ENCODE assay signal across 7 mouse cellular contexts in the genomic region with DNA sequence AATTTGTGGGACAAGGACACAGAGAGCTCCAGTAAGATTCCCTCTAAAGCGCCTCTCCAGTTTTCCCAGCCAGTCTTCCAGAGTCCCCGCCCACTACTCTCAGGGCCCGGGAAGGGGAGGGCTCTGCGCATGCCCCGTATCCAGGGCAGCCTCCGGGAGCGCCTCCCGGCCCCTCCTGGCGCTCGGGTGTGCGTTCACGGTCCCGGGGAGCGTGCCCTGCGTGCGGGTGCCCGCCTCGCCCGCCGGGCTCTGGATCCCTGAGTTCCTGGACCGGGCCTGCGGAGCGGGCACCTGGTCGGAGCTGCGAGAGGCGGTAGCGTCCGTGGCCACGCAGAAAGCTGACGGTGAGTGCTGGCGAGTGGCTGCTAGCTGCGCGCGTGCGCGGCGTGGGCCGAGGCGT. TPM values are rescaled to one million over a fixed set of nuclear protein-coding genes. Genes with fewer than 3 reads are reported as not detected.
DNase-seq lines count a peak whose midpoint lies in the region; ATAC-seq and TF ChIP-seq lines count a peak whose summit lies in the region.

A gene (plus strand): TSS at position 155 of the 400 bp plus-strand sequence.

- peak; percentile 82 to 91 for DNase-seq in adrenal gland, postnatal 4 days (ENCODE audit: low spot score in 2 of 2)
- DNase-seq in heart, adult 2 months = peak; percentile 94 to 96
- DNase-seq in kidney, adult 9 months = peak; percentile 96
- DNase-seq in spleen, postnatal 14 days (ENCODE audit: low spot score in 2 of 2) = peak; percentile 12 to 31

- H3K9me3 ChIP-seq in embryonic facial prominence, embryonic 12.5 days = no peaks in the 10 kb centered on the region
- no peaks in the 10 kb centered on the region for H3K9me3 ChIP-seq in limb, embryonic 12.5 days
- H3K9me3 ChIP-seq in midbrain, embryonic 13.5 days = no peaks in the 10 kb centered on the region

- peak within 1 kb of the TSS; percentile 92 for H3K4me3 ChIP-seq in embryonic facial prominence, embryonic 12.5 days
- peak within 1 kb of the TSS; percentile 84 for H3K4me3 ChIP-seq in heart, adult 2 months
- H3K4me3 ChIP-seq in limb, embryonic 12.5 days (replicated peaks) = peak within 1 kb of the TSS; percentile 91
- H3K4me3 ChIP-seq in midbrain, embryonic 13.5 days (replicated peaks) = peak within 1 kb of the TSS; percentile 93

- H3K27me3 ChIP-seq in embryonic facial prominence, embryonic 12.5 days = no peaks in the 10 kb centered on the region
- no peaks in the 10 kb centered on the region for H3K27me3 ChIP-seq in heart, adult 2 months (ENCODE audit: control insufficient read depth, insufficient read depth, low read length)
- no peaks in the 10 kb centered on the region for H3K27me3 ChIP-seq in limb, embryonic 12.5 days
- no peaks in the 10 kb centered on the region for H3K27me3 ChIP-seq in midbrain, embryonic 13.5 days

- no peak for TF ChIP-seq CTCF in heart, adult 2 months (IDR thresholded peaks at IDR 0.05)

- TF ChIP-seq POLR2A in heart, adult 2 months (IDR thresholded peaks at IDR 0.05; ENCODE audit: insufficient read depth, low read depth, low read length) = peak; percentile 64

- H3K4me2 ChIP-seq in embryonic facial prominence, embryonic 12.5 days (replicated peaks) = peak within 1 kb of the TSS; percentile 57
- H3K4me2 ChIP-seq in limb, embryonic 12.5 days = peak within 1 kb of the TSS; percentile 73
- peak within 1 kb of the TSS; percentile 79 for H3K4me2 ChIP-seq in midbrain, embryonic 13.5 days (replicated peaks)

- intact Hi-C loops in heart, adult 2 months (cut with DNase I) = loop anchor here (2.0 to 5.0 kb wide), 2 partner anchors 24 to 39 kb away; no protein-coding TSS in a partner anchor

- H3K27ac ChIP-seq in embryonic facial prominence, embryonic 12.5 days = peak within 1 kb of the TSS; percentile 93
- H3K27ac ChIP-seq in heart, adult 2 months = peak within 1 kb of the TSS; percentile 96
- peak within 1 kb of the TSS; percentile 96 for H3K27ac ChIP-seq in limb, embryonic 12.5 days
- H3K27ac ChIP-seq in midbrain, embryonic 13.5 days = peak within 1 kb of the TSS; percentile 87

- H3K4me1 ChIP-seq in embryonic facial prominence, embryonic 12.5 days = peaks cover 13% of the 10 kb centered on the region; the same call in 1 of the 2 replicates
- H3K4me1 ChIP-seq in heart, adult 2 months (ENCODE audit: control insufficient read depth, insufficient read depth, low read length) = peaks cover 2% of the 10 kb centered on the region
- H3K4me1 ChIP-seq in limb, embryonic 12.5 days (replicated peaks) = peaks cover 20% of the 10 kb centered on the region
- H3K4me1 ChIP-seq in midbrain, embryonic 13.5 days (replicated peaks) = peaks cover 27% of the 10 kb centered on the region

- no peaks in the 10 kb centered on the region for H3K36me3 ChIP-seq in embryonic facial prominence, embryonic 12.5 days
- H3K36me3 ChIP-seq in heart, adult 2 months (ENCODE audit: control insufficient read depth, insufficient read depth, low read length) = peaks cover 5% of the 10 kb centered on the region
- no peaks in the 10 kb centered on the region for H3K36me3 ChIP-seq in limb, embryonic 12.5 days
- no peaks in the 10 kb centered on the region for H3K36me3 ChIP-seq in midbrain, embryonic 13.5 days

- under 1% methylated on average over 39 of the region's 39 CpGs for WGBS in embryonic facial prominence, embryonic 12.5 days
- WGBS in heart, adult 2 months = under 1% methylated on average over 39 of the region's 39 CpGs
- WGBS in limb, embryonic 12.5 days = under 1% methylated on average over 38 of the region's 39 CpGs
- under 1% methylated on average over 38 of the region's 39 CpGs for WGBS in midbrain, embryonic 13.5 days

- ATAC-seq in embryonic facial prominence, embryonic 12.5 days (ENCODE audit: insufficient number of reproducible peaks, insufficient read depth, low FRiP score, low TSS enrichment) = peak; percentile 99
- peak; percentile 98 for ATAC-seq in limb, embryonic 12.5 days (ENCODE audit: insufficient number of reproducible peaks, insufficient read depth, low FRiP score, low TSS enrichment, low read depth)
- peak; percentile 99 for ATAC-seq in midbrain, embryonic 13.5 days

- 0 out of 2 replicates have a peak, but pooled peaks have one; percentile 16 for TF ChIP-seq EP300 in heart, adult 2 months (IDR thresholded peaks at IDR 0.05; ENCODE audit: insufficient read depth, low read depth, low read length)

- H3K9ac ChIP-seq in embryonic facial prominence, embryonic 12.5 days = peak within 1 kb of the TSS; percentile 91
- H3K9ac ChIP-seq in heart, adult 2 months (ENCODE audit: low read depth, low read length) = peak within 1 kb of the TSS; percentile 100
- peak within 1 kb of the TSS; percentile 93 for H3K9ac ChIP-seq in limb, embryonic 12.5 days (replicated peaks)
- peak within 1 kb of the TSS; percentile 91 for H3K9ac ChIP-seq in midbrain, embryonic 13.5 days (replicated peaks)

- H3K79me2 ChIP-seq in heart, adult 2 months (replicated peaks; ENCODE audit: control insufficient read depth, insufficient read depth, low read length) = peaks cover 1% of the 10 kb centered on the region

RNA-seq across cellular contexts. Expression of the gene that starts here (rescaled TPM):
- 10 to 100 TPM; 27.7 to 28.5 TPM for total RNA-seq in adrenal gland, postnatal 4 days (2021)
- polyA plus RNA-seq in embryonic facial prominence, embryonic 12.5 days (2016; fragmentation: Nextera tagmentation; extraction: Ambion mirVana) = 16.9 and 18.1 TPM in 2 replicates
- 10 to 100 TPM; 12.9 to 14.4 TPM for total RNA-seq in heart, adult 2 months (2021)
- polyA plus RNA-seq in heart, adult 2 months (2012; rRNA removed) = 7.1 and 10.5 TPM in 2 replicates
- 16.2 and 16.7 TPM in 2 replicates for polyA plus RNA-seq in limb, embryonic 12.5 days (2016; fragmentation: Nextera tagmentation; extraction: Ambion mirVana)
- 29.2 and 31.6 TPM in 2 replicates for polyA plus RNA-seq in midbrain, embryonic 13.5 days (2015; fragmentation: Nextera tagmentation; extraction: Ambion mirVana)

Comparison
In these comparisons a context has a peak if more than half of its experiments do, and no peak if none do; other contexts are left out.
1. Peak in every context shown above with its lines: DNase-seq, ATAC-seq, H3K4me3 ChIP-seq and H3K27ac ChIP-seq.
2. DNase-seq: peak in every context shown above with its lines; median percentile 96 in kidney, adult 9 months; 95 in heart, adult 2 months; 86 in adrenal gland, postnatal 4 days; 22 in spleen, postnatal 14 days.